Mouse (Mus musculus): Measurements from ENCODE around the gene Sertad2.

Gene Sertad2

GRCm38 (mm10) chr11:20542739-20543452 lies at the start of gene Sertad2:
Gene Sertad2, plus strand, starts transcription at chr11:20543253.
- peak; percentile 100 for DNase-seq

- no peak for DNase-seq
These were observed 49.0 kb upstream of the Sertad2 start for GRCm38 (mm10) chr11:20493922-20494626.

GRCm38 (mm10) chr11:20500516-20500915 lies 42.5 kb upstream of the Sertad2 start:
- DNase-seq: no peak

DNA sequence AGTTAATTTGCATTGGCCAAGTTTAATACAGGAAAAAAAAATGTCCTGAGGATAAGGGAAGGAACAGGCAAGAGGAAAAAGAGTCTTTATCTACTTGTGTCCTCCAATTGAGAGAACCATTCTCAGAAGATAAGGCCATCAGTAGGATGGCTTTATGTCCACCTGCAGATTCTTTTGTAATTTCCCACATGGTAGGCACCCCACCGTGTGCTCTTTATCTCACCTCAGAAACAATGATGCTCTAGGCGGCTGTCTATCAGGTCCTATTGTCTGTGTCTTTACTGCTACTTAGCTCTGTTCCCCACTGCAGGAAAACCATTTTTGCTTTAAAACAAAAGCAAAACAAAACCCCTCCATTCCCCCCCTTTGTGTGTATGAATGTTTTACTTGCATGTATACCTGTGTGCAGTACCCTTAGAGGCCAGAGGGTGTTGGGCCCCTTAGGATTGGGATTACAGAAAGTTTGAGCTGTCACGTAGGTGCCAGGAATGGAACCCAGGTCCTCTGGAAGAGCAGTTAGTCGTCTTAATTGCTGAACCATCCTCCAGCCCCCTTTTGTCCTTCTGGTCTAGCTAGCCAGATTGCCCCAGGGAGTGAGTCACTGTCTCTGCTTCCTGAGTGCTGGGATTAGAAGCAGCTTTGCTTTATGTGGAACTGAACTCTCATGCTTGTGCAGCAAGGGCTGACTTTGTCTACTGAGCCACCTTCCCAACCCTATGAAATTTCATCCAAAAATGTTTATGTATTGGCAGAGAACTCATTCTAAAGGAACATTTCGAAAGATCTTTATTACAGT lies 41.7 kb upstream of the Sertad2 start:
- DNase-seq: no peak

DNA sequence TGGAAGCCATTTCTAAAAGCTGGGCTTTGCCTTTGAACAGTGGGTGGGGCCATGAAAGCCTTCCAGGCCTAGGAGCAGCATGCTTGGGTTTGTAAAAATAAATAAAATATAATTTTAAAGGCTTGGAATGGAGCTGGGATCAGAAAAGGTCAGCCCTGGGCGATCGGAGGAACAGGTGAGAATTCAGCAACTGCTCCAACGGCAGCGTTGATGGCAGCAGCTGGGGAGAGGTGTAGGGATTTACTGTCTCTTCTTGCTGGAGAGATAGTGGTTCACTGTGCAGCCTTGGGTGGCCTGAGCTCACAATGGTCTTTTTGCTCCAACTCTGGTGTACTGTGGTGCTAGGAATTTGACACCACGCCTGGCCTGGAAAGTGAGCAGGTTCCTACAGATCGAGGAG lies 29.5 kb upstream of the Sertad2 start:
- no peak for DNase-seq

GRCm38 (mm10) chr11:20514757-20515156 lies 28.3 kb upstream of the Sertad2 start:
- no peak for DNase-seq

- DNase-seq: no peak
These were observed 21.7 kb upstream of the Sertad2 start for GRCm38 (mm10) chr11:20521321-20521720.

DNA sequence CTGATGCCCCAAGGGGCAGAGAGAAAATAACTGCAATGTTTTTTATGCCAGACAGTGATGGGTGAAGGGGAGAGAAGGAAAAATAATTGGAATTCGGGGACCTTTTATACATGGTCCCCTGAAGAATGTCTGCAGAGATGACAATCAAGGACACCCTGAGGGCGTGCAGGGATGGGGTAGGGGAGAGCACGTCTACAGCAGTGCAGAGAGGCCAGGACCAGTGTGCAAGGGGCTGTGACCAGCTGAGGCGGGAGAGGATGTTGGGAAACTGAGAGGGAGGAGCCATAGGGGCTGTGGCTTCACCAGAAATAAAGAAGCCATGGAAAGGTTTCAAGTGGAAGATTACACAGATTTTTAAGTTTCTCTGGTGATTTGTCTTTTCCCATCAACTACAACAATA lies 20.3 kb upstream of the Sertad2 start:
- peak; percentile 60 for DNase-seq

- DNase-seq: no peak
These were observed 18.6 kb upstream of the Sertad2 start for GRCm38 (mm10) chr11:20524435-20524834.

DNA sequence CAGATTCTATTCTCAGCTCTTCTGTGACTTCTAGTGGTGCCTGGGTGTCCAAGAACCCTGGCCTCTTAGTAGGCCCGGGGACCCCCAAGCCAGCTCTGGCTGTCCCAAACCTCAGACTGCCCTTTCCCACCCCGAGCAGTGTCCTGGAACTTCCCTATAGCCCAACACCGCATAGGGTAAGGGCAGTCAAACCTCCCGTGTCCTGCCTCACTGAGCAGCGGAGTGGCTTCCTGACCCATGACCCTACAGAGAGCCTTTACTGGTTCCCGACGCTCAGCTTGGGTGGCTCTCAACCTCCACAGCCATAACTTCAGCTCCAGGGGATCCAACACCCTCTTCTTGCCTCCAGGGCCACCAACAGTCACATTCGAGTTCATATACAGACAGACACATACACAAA lies 17.1 kb upstream of the Sertad2 start:
- no peak for DNase-seq

DNA sequence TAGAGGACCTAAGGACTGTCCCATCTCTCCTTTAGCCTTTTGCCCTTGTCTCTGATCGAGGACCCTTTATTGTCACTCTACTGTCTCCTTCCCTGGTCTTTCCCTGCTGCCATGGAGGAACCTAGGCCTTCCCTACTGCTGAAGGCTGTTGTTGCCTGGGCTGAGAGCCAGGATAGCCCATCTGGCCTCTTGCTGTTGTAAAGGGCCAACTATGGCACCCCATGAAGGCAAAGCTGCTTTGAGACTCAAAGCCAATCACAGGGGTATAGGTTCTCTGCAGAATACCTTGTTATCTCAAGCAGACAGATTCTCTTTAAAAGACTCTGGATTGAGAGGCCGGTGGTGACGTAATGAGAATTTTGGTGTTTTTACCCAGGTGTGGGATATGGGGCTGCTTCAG lies 15.2 kb upstream of the Sertad2 start:
- DNase-seq: no peak

GRCm38 (mm10) chr11:20531682-20531991 lies 11.4 kb upstream of the Sertad2 start:
- no peak for DNase-seq

DNA sequence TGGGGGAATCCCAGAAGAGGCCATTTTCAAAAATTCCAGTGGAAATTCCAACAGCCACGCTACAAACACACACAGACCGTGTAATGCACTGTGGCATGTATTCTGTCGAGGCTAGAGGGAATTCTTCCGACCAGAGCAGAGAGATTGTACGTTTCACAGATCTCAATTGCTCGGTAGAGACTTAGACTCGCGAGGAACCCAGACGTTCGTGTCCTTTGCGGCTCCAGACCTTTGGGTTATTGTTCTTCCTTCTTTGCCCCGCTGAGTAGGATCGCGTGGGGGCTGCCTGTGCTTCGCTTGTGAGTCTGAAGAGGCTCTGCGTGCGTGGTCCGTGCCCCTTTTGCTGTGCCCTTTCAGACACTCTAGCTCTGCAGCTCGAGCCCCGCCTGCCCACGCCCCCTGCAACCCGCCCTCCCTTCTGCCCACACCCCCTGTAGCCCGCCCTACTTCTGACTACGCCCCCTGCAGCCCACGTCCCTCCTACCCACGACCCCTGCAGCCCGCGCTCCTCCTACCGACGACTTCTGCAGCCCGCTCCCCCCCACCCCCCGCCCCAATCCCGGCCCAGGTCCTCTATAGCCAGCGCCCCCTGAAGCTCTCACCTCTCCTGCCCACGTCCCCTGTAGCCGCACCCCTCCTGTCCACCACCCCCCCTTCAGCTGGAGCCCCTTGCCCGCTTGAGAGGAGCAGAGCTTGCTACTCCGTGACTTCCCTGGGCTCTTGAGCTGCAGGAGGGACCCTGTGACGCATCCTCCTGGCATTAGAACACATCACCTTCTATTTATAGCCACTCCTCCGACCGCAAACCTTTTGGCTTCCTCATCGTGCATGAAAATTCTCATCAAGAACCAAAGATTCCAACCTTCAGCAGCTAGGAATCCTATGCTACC lies 10.8 kb upstream of the Sertad2 start:
- DNase-seq: peak; percentile 83

- DNase-seq: no peak
These were observed 9.8 kb upstream of the Sertad2 start for GRCm38 (mm10) chr11:20533231-20533630.

- no peak for DNase-seq
These were observed 5.8 kb upstream of the Sertad2 start for GRCm38 (mm10) chr11:20537221-20537620.

DNA sequence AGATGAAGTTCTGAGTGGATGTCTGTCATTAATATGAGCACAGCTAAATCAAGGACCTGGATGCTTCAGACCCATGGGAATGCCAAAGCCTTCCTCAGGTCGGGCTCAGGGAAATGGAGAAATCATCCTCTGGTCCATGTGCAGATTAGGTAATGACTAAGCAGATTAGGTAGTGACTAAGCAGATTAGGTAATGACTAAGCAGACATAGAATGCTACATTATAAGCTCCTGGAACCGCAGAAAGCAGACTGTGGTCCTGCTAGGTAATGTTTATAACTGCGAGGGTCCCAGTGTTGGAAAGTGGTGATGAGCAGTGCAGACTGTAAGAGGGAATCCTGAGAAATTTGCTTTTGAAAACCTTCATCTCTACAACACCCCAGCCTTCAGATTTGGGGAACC lies 4.6 kb upstream of the Sertad2 start:
- DNase-seq: peak; percentile 9

- no peak for DNase-seq
These were observed 1.8 kb upstream of the Sertad2 start for GRCm38 (mm10) chr11:20541280-20541679.

GRCm38 (mm10) chr11:20541995-20542637 lies 937 bp upstream of the Sertad2 start:
- no peak for DNase-seq

DNA sequence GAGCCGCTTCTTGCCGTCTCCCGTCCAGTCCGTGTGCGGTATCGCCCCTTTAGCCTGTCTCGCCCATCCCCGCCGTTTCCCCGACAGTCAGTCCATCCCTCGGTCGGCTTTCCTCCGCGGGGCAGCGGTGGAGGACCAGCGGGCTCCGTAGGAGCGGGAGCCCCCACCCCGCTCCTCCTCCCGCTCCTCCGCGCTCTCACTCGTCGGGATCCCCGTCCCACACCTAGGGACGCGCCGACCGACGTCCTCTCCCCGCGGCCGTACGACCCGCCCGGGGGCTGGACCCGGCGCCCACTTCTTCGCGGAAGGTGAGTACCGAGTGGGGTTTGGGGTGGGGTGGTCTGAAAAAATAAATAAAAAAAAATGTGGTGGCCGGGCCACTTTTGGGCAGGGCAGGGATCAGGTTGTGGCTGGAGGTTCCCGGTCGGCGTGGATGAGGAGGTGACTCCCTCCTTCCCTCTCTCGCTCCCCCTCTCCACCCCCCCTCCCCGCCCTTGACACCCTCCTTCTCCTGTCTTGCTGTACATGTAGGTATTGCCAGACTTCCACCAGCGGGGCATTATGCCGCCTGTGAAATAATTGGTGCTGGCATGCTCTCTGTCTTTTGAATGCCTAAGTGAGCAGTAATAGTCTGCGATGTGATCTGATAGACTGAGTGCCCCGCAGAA lies 534 bp downstream of the Sertad2 start:
- peak; percentile 68 for DNase-seq

DNA sequence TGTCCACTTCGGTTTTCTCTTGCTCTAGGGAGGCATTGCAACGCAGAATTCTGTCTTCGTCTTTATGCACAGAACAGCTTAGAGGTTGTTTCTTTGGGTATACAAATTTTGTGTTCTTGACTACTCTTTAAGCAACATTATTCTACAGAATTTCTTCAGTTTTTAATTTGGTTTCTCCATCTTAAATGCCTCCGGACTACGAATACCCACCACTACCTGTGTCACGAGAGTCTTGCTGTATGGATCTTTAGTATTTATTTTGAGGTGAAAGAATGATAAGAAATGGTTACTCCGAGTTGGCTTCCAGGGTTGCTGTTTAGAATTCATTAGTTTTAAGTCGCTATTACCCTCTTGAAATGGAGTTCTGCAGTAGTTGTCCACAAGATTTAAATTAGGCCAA lies 1.3 kb downstream of the Sertad2 start:
- no peak for DNase-seq

DNA sequence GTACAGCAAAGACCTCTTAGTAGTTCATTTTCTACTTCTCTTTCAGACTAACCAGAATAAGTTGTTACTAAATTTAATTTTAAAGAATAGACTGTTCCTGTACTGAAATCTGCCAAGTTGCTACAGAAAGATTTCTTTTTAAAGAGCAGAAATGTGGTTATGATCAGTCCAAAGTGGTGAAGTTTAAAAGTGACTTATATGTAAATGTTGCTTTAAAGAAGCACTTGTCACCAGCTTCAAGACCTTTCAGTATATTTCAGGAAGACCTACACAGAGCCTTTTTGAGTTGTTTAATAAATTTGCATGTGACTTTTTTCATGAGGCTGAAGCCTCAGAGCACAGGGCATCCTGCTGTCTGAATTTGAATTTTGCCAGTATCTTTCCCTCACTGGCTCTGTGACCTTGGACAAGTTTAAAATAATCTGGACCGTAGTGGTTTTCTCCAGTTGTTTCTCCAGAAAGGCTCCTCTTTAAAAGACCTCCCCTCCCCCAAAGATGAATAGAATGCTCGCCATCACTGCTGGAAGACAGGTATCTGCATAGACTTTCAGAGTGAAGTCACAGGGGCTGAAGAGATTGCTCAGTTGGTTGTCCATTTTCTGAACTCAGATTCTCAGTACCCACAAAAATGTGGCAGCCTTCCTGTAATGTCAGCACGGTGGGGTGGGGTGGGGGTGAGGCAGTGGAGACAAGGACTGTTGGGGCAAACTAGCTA lies 1.9 kb downstream of the Sertad2 start:
- no peak for DNase-seq
